Mouse (Mus musculus): ENCODE measurements around the gene Aqp9.
A peak's percentile ranks its signal among the peaks of the same experiment; 100 is the strongest.

The Aqp9 gene

GRCm38 (mm10) chr9:71166871-71167465 lies 1.5 kb downstream of the Aqp9 start:
- DNase-seq = peak; percentile 7

GRCm38 (mm10) chr9:71166019-71166705 lies 2.3 kb downstream of the Aqp9 start:
- no peak for DNase-seq

- no peak for DNase-seq
These were observed 3.0 kb downstream of the Aqp9 start for GRCm38 (mm10) chr9:71165510-71165909.

DNA sequence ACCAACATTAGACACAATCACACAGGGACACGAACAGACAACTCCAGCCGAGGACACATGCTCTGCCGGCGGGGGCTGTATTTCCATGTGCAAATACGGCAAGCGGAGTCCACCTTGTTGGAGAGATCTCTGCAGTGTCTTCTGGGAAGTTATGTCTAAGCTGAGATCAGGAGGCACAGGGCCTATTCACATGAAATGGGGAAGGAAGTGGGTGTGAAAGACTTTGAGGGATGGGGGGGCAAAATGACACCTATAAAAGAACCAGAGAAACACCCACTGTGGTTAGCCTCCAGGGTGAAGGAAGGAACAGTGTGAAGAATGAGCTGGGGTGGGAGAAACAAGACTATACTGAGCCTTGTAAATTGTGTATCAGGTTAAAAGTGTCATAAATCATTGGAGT lies 3.4 kb downstream of the Aqp9 start:
- no peak for DNase-seq

DNA sequence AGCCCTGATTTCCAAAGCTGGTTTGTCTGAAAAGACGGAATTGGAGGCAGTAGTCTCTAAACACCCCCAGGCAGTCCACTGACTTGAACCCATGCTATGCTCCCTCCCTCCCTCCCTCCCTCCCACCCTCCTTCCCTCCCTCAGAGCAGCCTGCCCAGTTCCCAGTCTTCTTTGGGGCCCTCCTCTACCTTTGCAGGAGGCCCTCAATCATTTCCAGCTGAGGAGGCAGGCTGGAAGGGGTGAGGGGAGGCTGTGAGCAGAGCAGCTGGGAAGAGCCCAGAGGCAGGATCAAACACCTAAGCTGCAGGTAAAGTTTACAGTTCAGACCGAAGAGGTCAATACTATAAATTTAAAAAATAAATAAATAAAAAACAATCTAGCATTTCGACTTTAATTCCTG lies 4.1 kb downstream of the Aqp9 start:
- no peak for DNase-seq

DNA sequence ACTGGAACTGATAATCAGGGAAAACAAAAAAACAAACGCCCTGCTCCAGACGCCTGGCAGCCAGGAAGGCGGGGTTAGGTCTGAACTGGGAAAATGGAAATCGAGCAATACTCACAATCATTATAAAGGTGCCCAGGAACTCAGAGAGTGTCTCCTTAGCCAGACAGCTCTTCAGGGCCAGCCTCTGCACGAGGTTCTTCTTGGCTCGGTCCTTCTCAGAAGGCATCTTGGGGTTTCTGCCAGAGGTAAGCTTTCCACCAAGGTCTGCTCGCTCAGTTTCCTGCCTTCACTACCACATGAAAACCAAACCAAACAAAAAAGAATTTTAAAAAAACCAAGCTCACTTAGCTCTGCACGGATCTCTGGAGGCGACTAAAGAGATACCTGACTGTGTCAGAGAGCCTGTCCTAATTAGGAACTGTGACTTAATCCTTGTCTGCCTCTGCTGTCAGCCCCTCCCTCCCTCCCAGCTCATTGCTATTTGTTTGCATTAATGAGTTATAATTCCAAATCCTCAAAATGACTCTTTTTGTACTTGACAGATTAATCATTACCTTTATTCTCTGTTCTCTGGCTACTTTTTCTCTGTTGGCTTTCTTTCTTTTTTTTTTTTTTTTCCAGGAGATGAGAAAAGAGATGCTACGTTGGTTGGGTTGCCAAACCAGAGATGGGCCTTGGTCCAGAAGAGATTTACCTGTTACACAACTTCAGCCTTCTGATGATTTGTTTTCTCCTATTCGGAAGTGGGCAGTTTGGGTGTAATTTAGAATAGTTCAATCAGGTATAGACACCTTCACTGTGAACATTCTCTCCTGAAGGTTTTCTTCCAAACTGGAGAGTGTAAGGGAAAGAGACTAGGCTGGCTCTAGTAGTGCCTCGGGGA lies 5.4 kb downstream of the Aqp9 start:
- DNase-seq = no peak

GRCm38 (mm10) chr9:71162131-71162857 lies 6.2 kb downstream of the Aqp9 start:
- DNase-seq = no peak

- DNase-seq = no peak
These were observed 7.4 kb downstream of the Aqp9 start for GRCm38 (mm10) chr9:71160849-71161711.

DNA sequence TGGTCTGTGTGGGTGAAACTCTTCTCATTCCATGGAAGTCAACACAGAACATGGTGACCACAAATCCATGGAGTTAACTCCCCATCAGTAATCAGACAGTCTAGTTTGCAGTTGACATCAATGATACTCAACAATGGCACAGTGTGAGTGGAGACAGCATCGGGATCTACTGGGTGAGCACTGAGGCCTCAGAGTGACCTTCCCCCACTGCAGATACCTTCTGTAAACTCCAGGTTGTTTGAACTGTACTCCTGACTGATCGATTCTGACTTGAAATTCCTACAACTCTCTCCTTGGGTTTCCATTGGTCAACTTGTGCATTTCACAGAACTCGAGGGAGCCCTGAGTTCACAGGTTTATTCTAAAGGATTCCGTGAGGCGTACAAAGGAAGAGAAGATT lies 8.8 kb downstream of the Aqp9 start:
- DNase-seq = no peak

GRCm38 (mm10) chr9:71159060-71159626 lies 9.3 kb downstream of the Aqp9 start:
- no peak for DNase-seq

DNA sequence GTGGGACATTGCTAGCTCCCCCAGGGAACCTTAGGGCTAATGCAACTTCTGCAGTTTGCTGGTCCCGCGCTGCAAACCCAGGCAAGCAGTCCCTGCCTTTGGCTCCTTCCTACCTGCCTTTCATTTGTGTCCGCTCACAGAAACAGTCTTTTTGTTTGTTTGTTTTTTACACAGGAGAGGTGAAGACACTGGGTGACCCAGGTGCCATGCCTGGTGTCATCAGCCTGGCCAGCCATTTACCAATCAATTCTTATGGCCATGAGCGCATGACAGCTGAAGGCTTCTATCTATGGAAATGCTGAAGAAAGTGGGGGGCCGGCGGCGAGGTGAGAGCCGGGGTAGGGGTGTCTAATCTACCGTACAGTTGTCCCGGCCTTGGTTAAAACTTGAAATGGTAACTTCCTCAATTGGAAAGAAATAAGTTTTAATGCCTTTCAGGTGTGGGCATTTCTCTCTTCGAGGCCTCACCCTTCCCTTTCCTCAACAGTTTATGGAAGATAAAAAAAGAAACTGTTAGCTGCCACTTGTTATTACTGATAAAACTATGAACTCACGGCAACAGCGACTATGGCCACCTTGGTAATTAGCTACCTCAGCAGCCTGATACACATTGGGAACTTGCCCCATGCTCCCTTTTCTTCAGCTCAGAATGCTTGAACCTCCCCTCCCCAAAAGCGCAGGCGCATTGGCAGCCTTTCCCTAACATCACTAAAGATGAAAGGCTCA lies 10.4 kb downstream of the Aqp9 start:
- DNase-seq = no peak

DNA sequence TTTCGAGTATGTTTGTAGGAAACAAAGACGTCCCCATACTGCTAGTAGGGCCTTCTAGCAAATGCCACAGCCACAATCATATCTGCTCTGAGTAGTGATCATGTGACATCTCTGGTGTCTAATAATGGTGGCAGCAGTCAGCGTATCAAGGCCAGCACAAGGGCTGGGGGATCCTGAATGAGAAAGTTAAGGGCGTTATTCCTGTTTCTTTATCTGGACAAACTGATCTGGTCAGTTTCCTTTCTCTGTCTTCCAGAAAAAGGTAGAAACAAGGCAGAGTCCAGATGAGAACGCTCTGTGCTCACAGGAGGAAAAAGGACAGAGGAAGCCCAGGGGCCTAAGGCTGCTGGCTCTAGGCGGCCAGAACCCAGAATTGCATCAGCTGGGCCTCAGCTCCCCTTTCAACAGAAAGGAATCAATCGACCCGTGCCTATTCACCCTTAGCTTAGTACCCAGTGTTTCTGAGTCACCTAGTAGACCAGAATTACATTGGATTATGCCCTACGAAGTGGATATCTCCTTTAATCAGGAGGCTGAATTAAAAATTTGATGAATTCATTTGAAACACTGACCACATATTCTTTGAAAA lies 11.9 kb downstream of the Aqp9 start:
- DNase-seq = no peak

DNA sequence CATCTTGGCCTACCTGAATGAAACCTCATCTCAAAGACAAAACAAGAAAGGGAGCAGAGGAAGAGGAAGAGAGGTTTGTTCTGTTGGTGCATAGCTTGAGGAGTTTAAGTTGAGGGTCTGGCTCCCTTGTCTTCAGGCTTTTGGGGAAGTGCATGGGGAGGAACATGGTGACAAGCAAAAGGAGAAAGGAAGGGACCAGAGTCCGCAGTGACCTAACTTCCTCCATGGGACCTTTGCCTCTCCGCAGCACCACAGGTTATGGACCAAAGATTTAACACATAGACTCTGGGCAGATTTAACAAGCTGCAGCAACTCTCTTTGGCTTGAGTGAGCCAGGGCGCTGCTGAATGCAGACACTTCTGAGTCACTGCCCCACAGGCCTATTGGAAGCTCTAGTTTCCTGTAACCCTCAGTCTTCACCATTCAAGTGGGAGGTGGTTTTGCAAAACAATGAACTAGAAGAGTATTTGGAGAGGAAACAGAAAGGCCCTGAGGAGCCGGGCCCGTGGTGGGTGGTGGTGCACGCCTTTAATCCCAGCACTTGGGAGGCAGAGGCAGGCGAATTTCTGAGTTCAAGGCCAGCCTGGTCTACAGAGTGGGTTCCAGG lies 13.0 kb downstream of the Aqp9 start:
- no peak for DNase-seq

DNA sequence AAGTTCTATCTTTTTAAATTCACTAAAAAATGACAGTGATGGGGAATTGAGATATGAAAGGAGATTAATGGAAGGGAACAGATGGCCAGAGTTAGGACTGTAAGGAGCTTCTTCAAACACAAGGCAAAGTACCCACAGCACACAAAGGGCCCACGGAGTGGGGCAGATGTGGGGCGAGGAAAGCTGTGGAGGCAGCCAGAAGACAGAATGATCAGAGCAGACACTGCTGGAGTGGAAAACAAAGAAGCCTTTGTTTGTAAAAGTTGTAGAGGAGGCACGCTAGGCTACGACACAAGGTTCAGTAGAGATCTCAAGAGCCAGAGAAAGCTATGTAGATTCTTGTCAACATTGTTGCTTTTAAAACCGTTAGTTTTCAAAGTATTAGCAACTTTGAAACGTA lies 17.1 kb downstream of the Aqp9 start:
- DNase-seq = no peak

GRCm38 (mm10) chr9:71150175-71150574 lies 18.3 kb downstream of the Aqp9 start:
- DNase-seq = no peak

GRCm38 (mm10) chr9:71148890-71149289 lies 19.6 kb downstream of the Aqp9 start:
- DNase-seq = no peak

GRCm38 (mm10) chr9:71146210-71146609 lies 22.3 kb downstream of the Aqp9 start:
- no peak for DNase-seq

DNA sequence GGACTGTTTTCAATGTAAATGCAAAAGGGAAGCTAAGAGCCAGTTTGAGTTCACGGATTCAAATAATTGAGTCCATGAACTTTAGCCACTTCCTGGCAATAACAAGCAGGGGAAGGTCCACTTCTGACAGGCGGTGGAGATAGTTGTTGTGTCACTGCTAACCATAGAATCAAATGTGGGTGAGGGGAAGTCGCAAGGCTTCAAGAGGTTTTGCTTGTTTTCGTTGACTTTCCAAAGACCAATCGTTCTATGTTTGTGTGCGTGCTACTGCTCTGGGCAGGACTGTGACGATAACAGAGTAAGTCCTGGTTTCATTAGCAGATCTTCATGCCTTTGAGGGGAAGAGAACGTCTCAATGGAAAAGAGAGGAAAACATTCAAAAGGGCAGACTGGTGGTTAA lies 28.3 kb downstream of the Aqp9 start:
- no peak for DNase-seq

DNA sequence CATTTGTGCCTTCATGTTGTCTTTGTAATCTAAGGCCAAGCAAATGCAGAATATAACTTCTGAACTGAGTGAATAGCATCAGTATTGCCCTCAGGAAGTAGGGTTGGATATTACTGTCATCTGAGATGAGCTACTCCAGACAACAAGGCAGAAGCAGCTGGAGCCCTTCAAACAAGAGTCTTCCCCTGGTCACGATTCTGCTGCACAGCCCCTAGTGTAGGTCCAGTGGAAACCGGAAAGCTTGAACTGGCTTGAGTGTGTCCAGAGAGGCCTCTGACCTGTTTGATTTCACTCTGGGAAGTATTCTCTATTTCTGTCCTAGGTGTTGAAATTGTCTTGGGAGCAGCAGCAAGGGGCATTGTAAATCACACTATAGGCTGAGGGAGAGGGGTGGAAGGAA lies 29.5 kb downstream of the Aqp9 start:
- DNase-seq = no peak

DNA sequence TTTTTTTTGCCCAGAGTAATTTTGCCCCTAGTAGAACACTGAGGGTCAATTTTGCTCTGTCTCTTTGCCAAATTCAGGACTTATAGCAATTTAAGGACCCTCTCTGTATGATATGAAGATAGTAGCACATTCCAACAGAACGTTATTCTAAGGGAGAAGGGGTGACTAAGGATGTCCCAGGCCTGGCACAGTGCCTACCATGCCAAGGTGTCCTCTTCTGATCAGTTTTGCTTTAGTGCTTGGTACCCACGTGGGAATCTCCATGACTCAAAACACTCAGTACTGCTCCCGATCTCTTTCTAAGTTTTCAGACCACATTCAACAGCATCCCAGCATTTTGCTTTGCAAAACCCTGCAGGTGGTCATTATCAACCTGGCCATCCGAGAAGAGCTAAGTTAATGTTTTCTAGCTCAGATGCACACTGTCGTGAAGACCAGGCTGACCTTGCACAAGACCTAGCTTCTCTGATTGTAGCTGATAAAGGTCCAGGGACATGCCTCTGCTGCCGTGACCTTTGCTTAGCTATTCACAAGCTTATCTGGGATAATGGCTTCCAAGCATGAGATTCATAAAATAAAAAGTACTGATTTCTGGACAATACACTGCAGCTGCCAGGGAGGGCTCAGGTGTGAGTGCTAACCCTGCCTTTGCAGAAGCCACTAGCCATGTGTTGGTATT lies 31.1 kb downstream of the Aqp9 start:
- no peak for DNase-seq
